17 mouse cellular contexts compared by ENCODE assay signal in the genomic region with DNA sequence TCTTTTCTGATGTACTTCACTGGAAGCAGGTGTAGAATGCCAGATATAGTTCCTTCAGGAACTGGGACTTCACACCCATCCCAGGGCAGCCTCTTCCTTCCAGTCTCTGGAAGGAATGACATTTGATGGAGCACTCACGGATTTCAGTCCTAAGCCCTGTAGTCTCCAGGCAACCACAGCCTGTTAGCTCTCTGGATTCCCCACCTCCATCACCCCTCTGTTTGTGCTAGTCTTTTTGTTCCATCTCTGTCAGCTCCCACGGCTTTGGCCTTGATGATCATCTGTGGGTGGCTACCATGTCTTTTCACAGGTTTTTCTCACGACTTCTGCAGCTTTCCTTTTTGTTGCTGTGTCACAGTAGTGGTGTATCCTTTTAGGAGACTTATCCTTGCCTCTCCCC. TPM values are rescaled to one million over a fixed set of nuclear protein-coding genes. Genes with fewer than 3 reads are reported as not detected.
DNase-seq lines count a peak whose midpoint lies in the region.
"Had no signal": no experiment of that assay in that cellular context is flagged by ENCODE, and none has a peak within 500 bp of the region (broad histone marks: within the 10 kb centered on the region; RNA-seq: fewer than 3 reads in every experiment).

No protein-coding gene starts in this region.

- intact Hi-C loops in gastrocnemius, postnatal 36 days (cut with DNase I): no loop called here

- peak; percentile 35 for DNase-seq in layer of hippocampus, adult 11-12 months (ENCODE audit: low spot score)
- no peak for DNase-seq in layer of hippocampus, postnatal 25 days (ENCODE audit: extremely low spot score in 1 of 2, low spot score in 1 of 2)
- DNase-seq in right cerebral cortex, adult 2 months (ENCODE audit: low spot score in 2 of 2): peak; percentile 37 to 56
- no peak for DNase-seq in right cerebral cortex, postnatal 25 days
- peak; percentile 11 to 38 for DNase-seq in left cerebral cortex, adult 9 months (ENCODE audit: low spot score in 2 of 2)
- no peak for DNase-seq in gastrocnemius, postnatal 36 days
- DNase-seq in lung, postnatal 14 days: no peak
- DNase-seq: adrenal gland, postnatal 14 days; cerebellum, adult 8-10 months; gastrocnemius, postnatal 10 days; heart, adult 2 months; kidney, adult 18-20 months; kidney, postnatal 4 days; liver; thymus, postnatal 36 days had no signal

RNA-seq across cellular contexts. Expression of gene Tnp1, which starts 48.6 kb away (rescaled TPM):
- not detected for total RNA-seq in layer of hippocampus, postnatal 25 days (2021)
- not detected for total RNA-seq in gastrocnemius, postnatal 36 days (2021)
- total RNA-seq: adrenal gland, postnatal 14 days; common myeloid progenitor, adult 5-6 weeks; gastrocnemius, postnatal 10 days; heart, adult 2 months; heart, postnatal 25 days had no signal

Comparison
In these comparisons a context has a peak if more than half of its experiments do, and no peak if none do; other contexts are left out.
1. DNase-seq: peak in layer of hippocampus, adult 11-12 months (single experiment), right cerebral cortex, adult 2 months (2 of 2) and left cerebral cortex, adult 9 months (2 of 2); none in layer of hippocampus, postnatal 25 days (0 of 2), right cerebral cortex, postnatal 25 days (single experiment), gastrocnemius, postnatal 36 days (0 of 2) and lung, postnatal 14 days (single experiment).